ENCODE assay signal across 7 mouse cellular contexts in the genomic region with DNA sequence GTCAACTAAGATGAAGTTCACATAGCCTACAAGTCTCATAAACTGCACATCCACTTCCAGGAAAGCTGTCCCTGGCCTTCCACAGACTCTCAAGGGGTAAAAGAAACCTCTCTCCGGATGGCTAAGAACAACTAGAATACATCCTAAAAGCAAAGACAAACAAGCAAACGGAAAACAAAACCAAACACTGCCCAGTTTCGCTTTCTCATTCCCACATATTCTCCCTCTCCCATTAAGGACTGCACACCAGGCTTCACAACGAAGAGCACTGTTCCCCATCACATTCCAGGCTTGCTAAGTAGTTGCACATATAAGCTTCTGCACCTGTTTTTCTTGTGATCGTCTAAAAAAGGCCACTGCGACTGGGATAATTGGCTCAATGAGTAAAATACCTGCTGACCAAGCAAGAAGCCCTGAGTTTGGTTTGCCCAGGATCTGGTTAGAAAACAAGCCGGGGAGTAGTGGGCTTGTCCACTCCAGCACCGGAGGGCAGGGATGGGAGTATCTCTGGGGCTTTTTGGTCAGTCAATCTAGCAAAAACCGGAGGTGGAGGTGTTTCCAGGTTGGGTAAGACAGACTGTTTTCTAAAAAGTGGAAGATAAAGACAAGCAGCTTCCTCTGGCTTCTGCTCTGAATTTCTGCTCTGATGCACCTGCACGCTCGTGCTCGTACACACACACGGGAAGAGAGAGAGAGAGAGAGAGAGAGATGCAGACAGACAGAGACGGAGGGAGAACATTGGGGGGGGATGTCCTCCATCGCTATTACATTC. TPM values are rescaled to one million over a fixed set of nuclear protein-coding genes. Genes with fewer than 3 reads are reported as not detected.
DNase-seq lines count a peak whose midpoint lies in the region; ATAC-seq and TF ChIP-seq lines count a peak whose summit lies in the region.

No protein-coding gene starts in this region.

- H3K9me3 ChIP-seq in limb, embryonic 13.5 days = no peaks in the 10 kb centered on the region

- peak overlapping the region; percentile 97 for H3ac ChIP-seq in C2C12 (ENCODE audit: control insufficient read depth, insufficient read length, low read depth)

- peak; percentile 29 for ATAC-seq in erythroblast, adult 5-6 weeks (replicated peaks; ENCODE audit: low FRiP score, poor library complexity, severe bottlenecking)
- ATAC-seq in limb, embryonic 13.5 days (ENCODE audit: low FRiP score, low read depth) = no peak

- no peaks in the 10 kb centered on the region for H3K27me3 ChIP-seq in C2C12 (ENCODE audit: control insufficient read depth, insufficient read depth, insufficient read length)
- no peaks in the 10 kb centered on the region for H3K27me3 ChIP-seq in limb, embryonic 13.5 days
- no peaks in the 10 kb centered on the region for H3K27me3 ChIP-seq in small intestine, adult 2 months (ENCODE audit: control insufficient read depth, insufficient read depth, low read length)

- TF ChIP-seq POLR2A in small intestine, adult 2 months (IDR thresholded peaks at IDR 0.05; ENCODE audit: low read depth, low read length) = no peak

- H3K27ac ChIP-seq in limb, embryonic 13.5 days = no peak overlapping the region
- H3K27ac ChIP-seq in small intestine, adult 2 months (ENCODE audit: insufficient read depth, low read depth, low read length) = peak overlapping the region; percentile 58

- no peak for TF ChIP-seq CTCF in C2C12 (IDR thresholded peaks at IDR 0.05; ENCODE audit: control insufficient read depth, insufficient read depth, insufficient read length)
- no peak for TF ChIP-seq CTCF in small intestine, adult 2 months (IDR thresholded peaks at IDR 0.05; ENCODE audit: extremely low read depth, insufficient read length, insufficient replicate concordance, low read depth, low read length)

- peak overlapping the region; percentile 98 for H3K4me2 ChIP-seq in limb, embryonic 13.5 days (replicated peaks)

- peak overlapping the region; percentile 85 for H3K9ac ChIP-seq in limb, embryonic 13.5 days

- H3K79me3 ChIP-seq in C2C12 (ENCODE audit: low read depth) = peaks cover 35% of the 10 kb centered on the region

- peak overlapping the region; percentile 98 for H3K4me3 ChIP-seq in C2C12 (ENCODE audit: insufficient read depth, poor library complexity, severe bottlenecking)
- peak overlapping the region; percentile 90 for H3K4me3 ChIP-seq in limb, embryonic 13.5 days
- peak overlapping the region; percentile 97 for H3K4me3 ChIP-seq in small intestine, adult 2 months (ENCODE audit: low read depth, low read length)

- 29% methylated on average over 15 of the region's 15 CpGs for WGBS in limb, embryonic 13.5 days
- 7% methylated on average over 15 of the region's 15 CpGs for WGBS in small intestine, adult 2 months

- peaks cover 27% of the 10 kb centered on the region for H3K36me3 ChIP-seq in C2C12 (ENCODE audit: control insufficient read depth, insufficient read depth)
- peaks cover 21% of the 10 kb centered on the region for H3K36me3 ChIP-seq in limb, embryonic 13.5 days
- H3K36me3 ChIP-seq in small intestine, adult 2 months (ENCODE audit: control insufficient read depth, insufficient read depth, low read length) = peaks cover 19% of the 10 kb centered on the region

- H3K4me1 ChIP-seq in limb, embryonic 13.5 days = peaks cover 18% of the 10 kb centered on the region
- H3K4me1 ChIP-seq in small intestine, adult 2 months (ENCODE audit: control insufficient read depth, insufficient read depth, insufficient read length, low read length) = peaks cover 5% of the 10 kb centered on the region

- peak; percentile 37 for DNase-seq in 3T3-L1 (ENCODE audit: low read depth, low spot score)
- DNase-seq in testis, postnatal 10 days (ENCODE audit: low spot score) = no peak
- DNase-seq in adrenal gland, adult 18-20 months (ENCODE audit: low spot score in 2 of 2) = no peak

- peaks cover 85% of the 10 kb centered on the region for H3K79me2 ChIP-seq in C2C12 (ENCODE audit: control insufficient read depth, insufficient read depth)

TF ChIP-seq in C2C12, 6 proteins besides CTCF, POLR2A, EP300 and RAD21:
- TF ChIP-seq MYOG (IDR thresholded peaks at IDR 0.05; ENCODE audit: control insufficient read depth, extremely low read depth, insufficient read length) = no peak
- TF ChIP-seq FOSL1 (IDR thresholded peaks at IDR 0.05; ENCODE audit: insufficient read depth, low read length, poor library complexity, severe bottlenecking) = no peak
- no peak for TF ChIP-seq MAX (IDR thresholded peaks at IDR 0.05)
- no peak for TF ChIP-seq CEBPB (IDR thresholded peaks at IDR 0.05; ENCODE audit: low read depth)
- no peak for TF ChIP-seq USF1 (IDR thresholded peaks at IDR 0.05; ENCODE audit: low read depth)
- no peak for TF ChIP-seq MYOD1 (IDR thresholded peaks at IDR 0.05; ENCODE audit: control insufficient read depth, insufficient read length, low read depth)

RNA-seq across cellular contexts. Expression of gene Fcf1, which starts 0.9 kb away (rescaled TPM):
- polyA plus RNA-seq in C2C12 (2012; fragmentation: generic; extraction: Trizol) = 115 TPM
- total RNA-seq in erythroblast, adult 5-6 weeks (2015; ENCODE audit: low replicate concordance) = 34.8 and 45.6 TPM in 2 replicates
- total RNA-seq in erythroblast, adult 5-6 weeks (2017; ENCODE audit: low replicate concordance) = 26.7 and 61.2 TPM in 2 replicates
- 146 and 167 TPM in 2 replicates for polyA plus RNA-seq in limb, embryonic 13.5 days (2015; fragmentation: Nextera tagmentation; extraction: Ambion mirVana)
- 15.7 and 27.6 TPM in 2 replicates for polyA plus RNA-seq in small intestine, adult 2 months (2012; rRNA removed)
- total RNA-seq in adrenal gland, adult 18-20 months (2021) = 10 to 100 TPM; 83.5 to 86.1 TPM

RNA-seq across cellular contexts. Expression of gene Arel1, which starts 0.9 kb away (rescaled TPM):
- polyA plus RNA-seq in C2C12 (2012; fragmentation: generic; extraction: Trizol) = 9.9 TPM
- 126 and 147 TPM in 2 replicates for total RNA-seq in erythroblast, adult 5-6 weeks (2015; ENCODE audit: low replicate concordance)
- 216 and 219 TPM in 2 replicates for total RNA-seq in erythroblast, adult 5-6 weeks (2017; ENCODE audit: low replicate concordance)
- polyA plus RNA-seq in limb, embryonic 13.5 days (2015; fragmentation: Nextera tagmentation; extraction: Ambion mirVana) = 14.0 and 14.9 TPM in 2 replicates
- polyA plus RNA-seq in small intestine, adult 2 months (2012; rRNA removed) = 10.7 and 19.7 TPM in 2 replicates
- total RNA-seq in adrenal gland, adult 18-20 months (2021) = 10 to 100 TPM; 32.0 to 33.0 TPM

RNA-seq across cellular contexts. Expression of gene Ylpm1, which starts 26.3 kb away (rescaled TPM):
- 16.6 TPM for polyA plus RNA-seq in C2C12 (2012; fragmentation: generic; extraction: Trizol)
- 25.1 and 28.4 TPM in 2 replicates for total RNA-seq in erythroblast, adult 5-6 weeks (2015; ENCODE audit: low replicate concordance)
- 17.2 and 46.0 TPM in 2 replicates for total RNA-seq in erythroblast, adult 5-6 weeks (2017; ENCODE audit: low replicate concordance)
- polyA plus RNA-seq in limb, embryonic 13.5 days (2015; fragmentation: Nextera tagmentation; extraction: Ambion mirVana) = 37.1 and 38.2 TPM in 2 replicates
- 7.3 and 11.9 TPM in 2 replicates for polyA plus RNA-seq in small intestine, adult 2 months (2012; rRNA removed)
- total RNA-seq in adrenal gland, adult 18-20 months (2021) = 10 to 100 TPM; 39.4 to 46.1 TPM
